Mouse (Mus musculus) testis, adult 2 months (tissue): ENCODE results near the gene Smg6. TPM values are rescaled to one million over a fixed set of nuclear protein-coding genes. Genes with fewer than 3 reads are reported as not detected.

Experiments used
- H3K27ac ChIP-seq: fragments of 200-500 bp; 2 replicates; pipeline ENCODE4 v1.5.1; 2012; ENCODE audit warnings: low read depth, low read length; ENCODE audit not compliant: control insufficient read depth, insufficient read depth
- H3K27me3 ChIP-seq: fragments of 200-500 bp; 2 replicates; pipeline ENCODE4 v1.6.1; 2012; ENCODE audit warnings: mild to moderate bottlenecking, low read length, moderate library complexity; ENCODE audit not compliant: control insufficient read depth, insufficient read depth
- H3K36me3 ChIP-seq: fragments of 200-500 bp; 2 replicates; pipeline ENCODE4 v1.6.1; 2012; ENCODE audit warnings: mild to moderate bottlenecking, low read length; ENCODE audit not compliant: control insufficient read depth, insufficient read depth
- H3K4me1 ChIP-seq: fragments of 200-500 bp; 2 replicates; pipeline ENCODE4 v1.6.1; 2012; ENCODE audit warnings: low read length; ENCODE audit not compliant: control insufficient read depth, insufficient read depth
- H3K4me3 ChIP-seq: fragments of 200-500 bp; 2 replicates; pipeline ENCODE4 v1.5.1; 2012; ENCODE audit warnings: low read depth, mild to moderate bottlenecking, low read length, moderate library complexity, mixed read lengths; ENCODE audit not compliant: control insufficient read depth
- CTCF ChIP-seq: fragments of 200-500 bp; IDR thresholded peaks from 2 replicates; pipeline ENCODE4 v1.5.1; 2012; ENCODE audit warnings: low read depth, mild to moderate bottlenecking, inconsistent platforms, low read length, moderate library complexity; ENCODE audit not compliant: control insufficient read depth, insufficient read depth, insufficient replicate concordance
- POLR2A ChIP-seq: fragments of 200-500 bp; IDR thresholded peaks from 2 replicates; pipeline ENCODE4 v1.6.1; 2012; ENCODE audit warnings: low read depth, mild to moderate bottlenecking, inconsistent platforms, low read length, moderate library complexity; ENCODE audit not compliant: control insufficient read depth
- polyA plus RNA-seq: library from polyadenylated mRNA; depleted of rRNA; stranded (reverse); fragments of >200 nt; gene quantifications from 2 replicates; pipeline ENCODE4 v1.2.3, GENCODE M21; 2012

The Smg6 gene
- polyA plus RNA-seq, 1 experiment: 76.8 TPM

GRCm38 (mm10) chr11:74909978-74910377, 15.6 kb upstream of the Smg6 start:
- Histone ChIP-seq H3K36me3 (peaks cover 6% of the 10 kb centered on the region), H3K27ac (no peak overlapping the region), H3K4me3 (no peak overlapping the region), H3K4me1 (no peaks in the 10 kb centered on the region), H3K27me3 (no peaks in the 10 kb centered on the region)
- TF ChIP-seq CTCF (no peak), POLR2A (no peak)

- no peaks in the 10 kb centered on the region for H3K27me3 ChIP-seq
- no peak overlapping the region for H3K4me3 ChIP-seq
- H3K36me3 ChIP-seq: peaks cover 6% of the 10 kb centered on the region
- TF ChIP-seq POLR2A: no peak
- TF ChIP-seq CTCF: no peak
- H3K27ac ChIP-seq: no peak overlapping the region
- no peaks in the 10 kb centered on the region for H3K4me1 ChIP-seq
Measured at GRCm38 (mm10) chr11:74912492-74912891, 13.1 kb upstream of the Smg6 start.

GRCm38 (mm10) chr11:74919249-74919648, 6.4 kb upstream of the Smg6 start:
- Histone ChIP-seq H3K36me3 (no peaks in the 10 kb centered on the region), H3K27ac (no peak overlapping the region), H3K4me1 (no peaks in the 10 kb centered on the region), H3K4me3 (no peak overlapping the region), H3K27me3 (no peaks in the 10 kb centered on the region)
- TF ChIP-seq CTCF (no peak), POLR2A (no peak)

GRCm38 (mm10) chr11:74924149-74924548, 1.5 kb upstream of the Smg6 start:
- Histone ChIP-seq H3K4me3 (peak overlapping the region; percentile 3), H3K27ac (no peak overlapping the region), H3K4me1 (peaks cover 3% of the 10 kb centered on the region), H3K36me3 (no peaks in the 10 kb centered on the region), H3K27me3 (no peaks in the 10 kb centered on the region)
- TF ChIP-seq POLR2A (no peak), CTCF (no peak)

- peaks cover 3% of the 10 kb centered on the region for H3K4me1 ChIP-seq
- TF ChIP-seq CTCF (no peak), POLR2A (no peak)
- H3K4me3 ChIP-seq: peak overlapping the region; percentile 94
- H3K27ac ChIP-seq: peak overlapping the region; percentile 97
- H3K36me3 ChIP-seq: peaks cover 6% of the 10 kb centered on the region
- no peaks in the 10 kb centered on the region for H3K27me3 ChIP-seq
Measured at GRCm38 (mm10) chr11:74926388-74927005, 874 bp downstream of the Smg6 start.

- Histone ChIP-seq H3K27ac (peak overlapping the region; percentile 66), H3K4me3 (peak overlapping the region; percentile 67; the same call in 1 of the 2 replicates), H3K4me1 (peaks cover 3% of the 10 kb centered on the region), H3K27me3 (no peaks in the 10 kb centered on the region), H3K36me3 (peaks cover 6% of the 10 kb centered on the region)
- TF ChIP-seq CTCF: no peak
- no peak for TF ChIP-seq POLR2A
Measured at GRCm38 (mm10) chr11:74927236-74927725, 1.7 kb downstream of the Smg6 start.

GRCm38 (mm10) chr11:74929111-74929510, 3.5 kb downstream of the Smg6 start:
- no peak for TF ChIP-seq CTCF
- TF ChIP-seq POLR2A: no peak
- Histone ChIP-seq H3K4me3 (peak overlapping the region; percentile 71), H3K4me1 (peaks cover 3% of the 10 kb centered on the region), H3K27me3 (no peaks in the 10 kb centered on the region), H3K27ac (no peak overlapping the region), H3K36me3 (peaks cover 6% of the 10 kb centered on the region)
